Mouse (Mus musculus): Measurements from ENCODE around the gene Atp6ap1l. TPM values are rescaled to one million over a fixed set of nuclear protein-coding genes. Genes with fewer than 3 reads are reported as not detected.

Gene Atp6ap1l
- total and polyA plus RNA-seq, 3 experiments: 0.57 to 2.3 (median 1.0) TPM

DNA sequence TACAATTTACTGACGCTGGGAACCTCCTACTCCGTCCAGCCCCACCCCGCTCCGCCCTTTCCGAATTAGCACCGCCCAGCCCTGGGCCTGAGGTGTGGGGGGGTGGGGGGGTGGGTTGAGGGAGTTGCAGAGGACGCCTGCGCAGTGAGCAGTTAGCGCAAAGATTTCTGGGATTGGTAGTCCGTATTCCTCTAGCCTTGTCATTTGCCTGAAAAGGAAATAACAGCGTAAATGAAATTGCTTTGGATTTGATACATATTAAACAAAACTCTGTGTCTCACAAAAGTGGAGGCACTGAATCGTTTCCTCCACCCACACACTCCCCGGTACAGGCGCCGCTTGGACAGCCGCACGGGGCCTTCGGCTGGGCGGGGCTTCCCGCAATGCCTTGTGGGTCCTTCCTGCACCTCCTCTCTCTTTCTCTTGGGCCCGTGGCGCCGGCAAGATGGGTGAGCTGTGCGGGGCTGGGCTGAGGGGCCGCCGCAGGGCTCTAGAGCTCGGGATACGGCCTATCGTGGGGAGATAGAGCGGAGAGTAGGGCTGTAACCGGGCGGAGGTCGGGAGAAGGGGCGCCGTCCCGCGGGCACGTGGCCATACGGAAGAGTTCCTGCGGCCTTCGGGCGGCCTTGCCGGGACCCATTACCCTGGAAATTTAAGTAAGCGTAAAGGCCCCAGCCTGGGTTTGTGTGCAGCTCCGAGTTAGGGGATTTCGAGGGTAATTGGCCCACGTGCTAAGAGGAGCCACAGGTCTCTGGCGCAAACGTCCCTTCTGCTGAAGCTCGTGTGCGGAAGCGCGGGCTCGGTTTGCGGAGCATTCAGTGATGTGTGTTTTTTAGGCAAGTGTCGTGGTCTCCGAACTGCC lies 17.8 kb upstream of the Atp6ap1l start, which contains the start of gene Rps23:
TSS of gene Rps23 (plus strand) at position 208 of the 862 bp plus-strand sequence.
- peak; percentile 92 to 95 for DNase-seq
- WGBS: under 1% methylated on average over 57 of the region's 57 CpGs
- Histone ChIP-seq H3K27ac (peak within 1 kb of the TSS; percentile 99), H3K4me1 (ENCODE audit: control insufficient read depth, insufficient read depth, low read length) (no peaks in the 10 kb centered on the region), H3K79me2 (replicated peaks; ENCODE audit: control insufficient read depth, insufficient read depth, low read length) (no peaks in the 10 kb centered on the region), H3K27me3 (ENCODE audit: control insufficient read depth, insufficient read depth, low read length) (no peaks in the 10 kb centered on the region), H3K36me3 (ENCODE audit: control insufficient read depth, insufficient read depth, low read length) (peaks cover 7% of the 10 kb centered on the region; the same call in 1 of the 2 replicates), H3K4me3 (peak within 1 kb of the TSS; percentile 75), H3K9ac (ENCODE audit: low read depth, low read length) (peak within 1 kb of the TSS; percentile 98)
- intact Hi-C loops (cut with DNase I): loop anchor here (5.0 kb wide), 1 partner anchor 299 kb away; the partner anchor contains the start of gene Atg10
- peak; percentile 89 for TF ChIP-seq POLR2A (IDR thresholded peaks at IDR 0.05; ENCODE audit: insufficient read depth, low read depth, low read length)
- no peak for TF ChIP-seq CTCF (IDR thresholded peaks at IDR 0.05)
- TF ChIP-seq EP300 (IDR thresholded peaks at IDR 0.05; ENCODE audit: insufficient read depth, low read depth, low read length): peak; percentile 38; the same call in 1 of the 2 replicates

- Histone ChIP-seq H3K9ac (ENCODE audit: low read depth, low read length) (no peak overlapping the region), H3K36me3 (ENCODE audit: control insufficient read depth, insufficient read depth, low read length) (no peaks in the 10 kb centered on the region), H3K27ac (no peak overlapping the region), H3K4me3 (no peak overlapping the region), H3K4me1 (ENCODE audit: control insufficient read depth, insufficient read depth, low read length) (no peaks in the 10 kb centered on the region), H3K27me3 (ENCODE audit: control insufficient read depth, insufficient read depth, low read length) (no peaks in the 10 kb centered on the region), H3K79me2 (replicated peaks; ENCODE audit: control insufficient read depth, insufficient read depth, low read length) (no peaks in the 10 kb centered on the region)
- intact Hi-C loops (cut with DNase I): no loop called here
- TF ChIP-seq EP300 (IDR thresholded peaks at IDR 0.05; ENCODE audit: insufficient read depth, low read depth, low read length): no peak
- no peak for TF ChIP-seq CTCF (IDR thresholded peaks at IDR 0.05)
- no peak for TF ChIP-seq POLR2A (IDR thresholded peaks at IDR 0.05; ENCODE audit: insufficient read depth, low read depth, low read length)
- WGBS: 87% methylated on average over 4 of the region's 4 CpGs
- no peak for DNase-seq
Observed at GRCm38 (mm10) chr13:90914721-90915120, 9.6 kb upstream of the Atp6ap1l start.

DNA sequence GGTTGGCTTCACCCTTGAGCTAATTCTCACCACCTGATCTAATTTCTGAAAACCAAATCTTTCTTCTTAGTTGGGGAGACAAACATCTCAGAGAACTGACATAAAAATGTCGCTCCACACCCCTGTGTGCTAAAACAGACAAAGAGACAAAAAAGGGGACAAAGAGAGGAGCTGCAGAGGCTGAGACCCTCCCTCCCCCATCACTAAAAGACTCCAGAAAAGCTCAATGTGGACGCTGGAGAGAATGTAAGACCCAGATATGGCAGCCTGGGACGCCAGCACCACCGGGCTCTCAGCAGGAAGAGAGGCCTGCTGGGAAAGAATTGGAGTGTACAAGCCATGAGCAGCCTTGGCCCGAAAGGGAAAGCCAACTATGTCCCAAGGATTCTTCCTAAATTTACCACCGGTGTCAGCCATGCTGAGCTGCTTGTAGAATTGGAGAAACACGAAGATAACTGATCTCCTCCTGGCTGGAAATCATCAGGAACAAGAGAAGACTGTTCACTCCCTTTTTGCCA lies 8.6 kb upstream of the Atp6ap1l start:
- Histone ChIP-seq H3K9ac (ENCODE audit: low read depth, low read length) (no peak overlapping the region), H3K79me2 (replicated peaks; ENCODE audit: control insufficient read depth, insufficient read depth, low read length) (no peaks in the 10 kb centered on the region), H3K4me1 (ENCODE audit: control insufficient read depth, insufficient read depth, low read length) (no peaks in the 10 kb centered on the region; the same call in 1 of the 2 replicates), H3K27ac (no peak overlapping the region), H3K27me3 (ENCODE audit: control insufficient read depth, insufficient read depth, low read length) (no peaks in the 10 kb centered on the region), H3K4me3 (no peak overlapping the region), H3K36me3 (ENCODE audit: control insufficient read depth, insufficient read depth, low read length) (no peaks in the 10 kb centered on the region)
- intact Hi-C loops (cut with DNase I): no loop called here
- WGBS: 51% methylated on average over 7 of the region's 7 CpGs
- DNase-seq: no peak
- no peak for TF ChIP-seq CTCF (IDR thresholded peaks at IDR 0.05)
- TF ChIP-seq POLR2A (IDR thresholded peaks at IDR 0.05; ENCODE audit: insufficient read depth, low read depth, low read length): no peak
- no peak for TF ChIP-seq EP300 (IDR thresholded peaks at IDR 0.05; ENCODE audit: insufficient read depth, low read depth, low read length)

GRCm38 (mm10) chr13:90912760-90913674 lies 7.9 kb upstream of the Atp6ap1l start:
- intact Hi-C loops (cut with DNase I): no loop called here
- no peak overlapping the region for H3K9ac ChIP-seq (ENCODE audit: low read depth, low read length)
- H3K79me2 ChIP-seq (replicated peaks; ENCODE audit: control insufficient read depth, insufficient read depth, low read length): no peaks in the 10 kb centered on the region
- WGBS: 84% methylated on average over 17 of the region's 17 CpGs
- no peak for DNase-seq
- H3K27ac ChIP-seq: no peak overlapping the region
- no peaks in the 10 kb centered on the region; the same call in 1 of the 2 replicates for H3K4me1 ChIP-seq (ENCODE audit: control insufficient read depth, insufficient read depth, low read length)
- H3K36me3 ChIP-seq (ENCODE audit: control insufficient read depth, insufficient read depth, low read length): no peaks in the 10 kb centered on the region
- H3K4me3 ChIP-seq: no peak overlapping the region
- TF ChIP-seq POLR2A (IDR thresholded peaks at IDR 0.05; ENCODE audit: insufficient read depth, low read depth, low read length) (no peak), CTCF (IDR thresholded peaks at IDR 0.05) (no peak), EP300 (IDR thresholded peaks at IDR 0.05; ENCODE audit: insufficient read depth, low read depth, low read length) (no peak)
- H3K27me3 ChIP-seq (ENCODE audit: control insufficient read depth, insufficient read depth, low read length): no peaks in the 10 kb centered on the region

DNA sequence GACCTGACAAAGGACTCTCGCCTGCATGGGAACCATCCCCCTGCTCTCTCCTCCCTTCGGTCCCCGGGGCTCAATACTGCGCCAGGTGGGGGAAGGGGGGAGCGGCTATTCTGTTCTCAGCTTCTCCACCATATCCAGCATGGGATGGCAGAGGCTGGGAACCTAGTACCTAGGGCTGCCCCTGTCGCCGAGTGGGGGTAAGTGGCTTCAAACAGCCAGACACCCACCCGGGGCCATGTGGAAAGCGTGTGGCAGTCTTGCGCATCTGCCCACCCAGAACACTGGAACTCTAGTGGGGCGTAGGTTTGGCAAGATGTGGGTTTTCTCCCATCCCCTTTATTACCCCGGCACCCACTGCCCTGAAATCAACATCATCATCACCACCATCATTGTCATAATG lies 2.2 kb upstream of the Atp6ap1l start:
- Histone ChIP-seq H3K27me3 (ENCODE audit: control insufficient read depth, insufficient read depth, low read length) (no peaks in the 10 kb centered on the region), H3K4me1 (ENCODE audit: control insufficient read depth, insufficient read depth, low read length) (no peaks in the 10 kb centered on the region; the same call in 1 of the 2 replicates), H3K36me3 (ENCODE audit: control insufficient read depth, insufficient read depth, low read length) (no peaks in the 10 kb centered on the region), H3K27ac (no peak overlapping the region), H3K4me3 (no peak overlapping the region), H3K9ac (ENCODE audit: low read depth, low read length) (no peak overlapping the region), H3K79me2 (replicated peaks; ENCODE audit: control insufficient read depth, insufficient read depth, low read length) (no peaks in the 10 kb centered on the region)
- no peak for DNase-seq
- no peak for TF ChIP-seq CTCF (IDR thresholded peaks at IDR 0.05)
- no peak for TF ChIP-seq POLR2A (IDR thresholded peaks at IDR 0.05; ENCODE audit: insufficient read depth, low read depth, low read length)
- TF ChIP-seq EP300 (IDR thresholded peaks at IDR 0.05; ENCODE audit: insufficient read depth, low read depth, low read length): no peak
- intact Hi-C loops (cut with DNase I): no loop called here
- WGBS: 90% methylated on average over 12 of the region's 12 CpGs
